Mouse (Mus musculus): Measurements from ENCODE around the gene Litaf. TPM values are rescaled to one million over a fixed set of nuclear protein-coding genes. Genes with fewer than 3 reads are reported as not detected.

The Litaf gene
- total and polyA plus RNA-seq, 2 experiments from 2014 or later: 28.2 to 31.6 TPM

- no peak overlapping the region for H3K4me3 ChIP-seq (ENCODE audit: low read length)
- DNase-seq (ENCODE audit: low spot score) (no peak), ATAC-seq (no peak)
- H3K27ac ChIP-seq: no peak overlapping the region
- TF ChIP-seq CTCF (IDR thresholded peaks at IDR 0.05; ENCODE audit: low read depth): no peak
- H3K9ac ChIP-seq (replicated peaks; ENCODE audit: low read length): no peak overlapping the region
- H3K36me3 ChIP-seq (ENCODE audit: insufficient read depth, low read length): no peaks in the 10 kb centered on the region
- WGBS: 61% methylated on average over 7 of the region's 7 CpGs
- H3K9me3 ChIP-seq (ENCODE audit: low read length): no peaks in the 10 kb centered on the region
- H3K4me1 ChIP-seq (ENCODE audit: insufficient read depth, low read length): no peaks in the 10 kb centered on the region
- no peaks in the 10 kb centered on the region for H3K27me3 ChIP-seq (ENCODE audit: insufficient read depth, low read length)
- H3K4me2 ChIP-seq (ENCODE audit: low read depth, low read length): no peak overlapping the region
These were observed 120.4 kb downstream of the Litaf start for GRCm38 (mm10) chr16:10945381-10946127.

DNA sequence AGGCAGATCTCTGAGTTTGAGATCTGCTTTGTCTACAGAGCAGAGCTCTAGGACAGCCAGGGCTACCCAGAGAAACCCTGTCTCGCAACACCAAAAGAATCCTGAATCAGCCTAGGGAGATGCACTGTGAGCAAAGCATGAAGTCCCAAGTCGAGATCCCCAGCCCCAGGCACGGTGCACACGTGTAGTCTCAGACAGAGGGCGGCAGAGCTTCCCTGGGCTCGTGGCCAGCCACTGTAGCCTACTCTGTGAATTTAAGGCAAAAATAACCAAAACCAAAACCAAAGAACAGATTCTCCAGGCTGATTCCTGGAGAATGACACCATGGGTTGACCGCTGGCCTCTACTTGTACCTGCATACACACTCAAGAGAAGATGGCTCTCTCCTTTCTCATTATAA lies 121.4 kb downstream of the Litaf start:
- no peak overlapping the region for H3K4me2 ChIP-seq (ENCODE audit: low read depth, low read length)
- TF ChIP-seq CTCF (IDR thresholded peaks at IDR 0.05; ENCODE audit: low read depth): peak; percentile 16; the same call in 1 of the 2 replicates
- WGBS: 70% methylated on average over 7 of the region's 7 CpGs
- H3K9ac ChIP-seq (replicated peaks; ENCODE audit: low read length): no peak overlapping the region
- H3K4me1 ChIP-seq (ENCODE audit: insufficient read depth, low read length): no peaks in the 10 kb centered on the region
- H3K4me3 ChIP-seq (ENCODE audit: low read length): no peak overlapping the region
- no peaks in the 10 kb centered on the region for H3K9me3 ChIP-seq (ENCODE audit: low read length)
- DNase-seq (ENCODE audit: low spot score): no peak
- no peak for ATAC-seq
- H3K27ac ChIP-seq: no peak overlapping the region
- no peaks in the 10 kb centered on the region for H3K27me3 ChIP-seq (ENCODE audit: insufficient read depth, low read length)
- H3K36me3 ChIP-seq (ENCODE audit: insufficient read depth, low read length): no peaks in the 10 kb centered on the region

DNA sequence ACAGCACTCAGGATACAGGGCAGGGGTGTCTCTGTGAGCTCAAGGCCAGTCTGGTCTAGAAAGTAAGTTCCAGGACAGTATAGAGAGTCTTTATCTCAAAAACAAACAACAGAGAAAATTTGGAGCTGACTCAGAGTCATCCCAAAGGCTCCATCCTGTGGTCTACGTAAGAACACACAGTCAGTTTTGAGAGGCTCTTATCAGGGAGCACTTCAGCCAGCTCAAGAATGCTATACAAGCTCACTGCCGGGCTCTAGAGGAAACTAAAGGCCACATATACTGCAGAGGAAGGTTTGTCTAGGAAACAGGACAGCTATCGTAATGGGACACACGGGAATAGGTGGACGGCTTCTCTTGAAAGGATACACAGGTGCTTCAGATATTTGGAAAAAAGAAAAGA lies 122.7 kb downstream of the Litaf start:
- Histone ChIP-seq H3K36me3 (ENCODE audit: insufficient read depth, low read length) (no peaks in the 10 kb centered on the region), H3K4me1 (ENCODE audit: insufficient read depth, low read length) (no peaks in the 10 kb centered on the region), H3K4me2 (ENCODE audit: low read depth, low read length) (no peak overlapping the region), H3K9ac (replicated peaks; ENCODE audit: low read length) (no peak overlapping the region), H3K27ac (no peak overlapping the region), H3K4me3 (ENCODE audit: low read length) (no peak overlapping the region), H3K27me3 (ENCODE audit: insufficient read depth, low read length) (no peaks in the 10 kb centered on the region), H3K9me3 (ENCODE audit: low read length) (no peaks in the 10 kb centered on the region)
- no peak for ATAC-seq
- 73% methylated on average over 5 of the region's 5 CpGs for WGBS
- no peak for DNase-seq (ENCODE audit: low spot score)
- TF ChIP-seq CTCF (IDR thresholded peaks at IDR 0.05; ENCODE audit: low read depth): 0 out of 2 replicates have a peak, but pooled peaks have one; percentile 19

GRCm38 (mm10) chr16:10940661-10941060 lies 125.3 kb downstream of the Litaf start:
- 82% methylated on average over 2 of the region's 2 CpGs for WGBS
- Histone ChIP-seq H3K27ac (no peak overlapping the region), H3K4me2 (ENCODE audit: low read depth, low read length) (no peak overlapping the region), H3K27me3 (ENCODE audit: insufficient read depth, low read length) (no peaks in the 10 kb centered on the region), H3K9me3 (ENCODE audit: low read length) (no peaks in the 10 kb centered on the region), H3K9ac (replicated peaks; ENCODE audit: low read length) (no peak overlapping the region), H3K4me3 (ENCODE audit: low read length) (no peak overlapping the region), H3K4me1 (ENCODE audit: insufficient read depth, low read length) (no peaks in the 10 kb centered on the region), H3K36me3 (ENCODE audit: insufficient read depth, low read length) (no peaks in the 10 kb centered on the region)
- no peak for ATAC-seq
- DNase-seq (ENCODE audit: low spot score): no peak
- no peak for TF ChIP-seq CTCF (IDR thresholded peaks at IDR 0.05; ENCODE audit: low read depth)

DNA sequence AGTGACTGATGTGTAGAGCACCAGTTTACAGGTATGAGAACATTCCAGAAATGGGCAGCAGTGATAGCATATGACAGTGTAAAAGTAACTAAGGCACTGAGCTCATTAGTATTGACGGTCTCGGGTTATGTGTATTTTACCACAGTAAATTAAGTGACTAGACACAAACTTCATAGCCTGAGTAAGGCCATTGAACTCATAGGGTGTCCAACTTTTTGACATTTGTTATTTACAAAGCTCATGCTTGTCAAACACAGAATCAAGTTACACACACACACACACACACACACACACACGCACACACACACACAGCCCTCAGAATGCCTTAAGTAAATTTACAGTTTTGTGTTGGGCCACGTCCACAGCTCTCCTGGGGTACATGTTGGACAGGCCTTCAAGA lies 126.0 kb downstream of the Litaf start:
- no peaks in the 10 kb centered on the region for H3K9me3 ChIP-seq (ENCODE audit: low read length)
- no peak overlapping the region for H3K4me2 ChIP-seq (ENCODE audit: low read depth, low read length)
- no peak overlapping the region for H3K27ac ChIP-seq
- no peak overlapping the region for H3K9ac ChIP-seq (replicated peaks; ENCODE audit: low read length)
- no peaks in the 10 kb centered on the region for H3K27me3 ChIP-seq (ENCODE audit: insufficient read depth, low read length)
- H3K4me1 ChIP-seq (ENCODE audit: insufficient read depth, low read length): no peaks in the 10 kb centered on the region
- WGBS: 92% methylated on average over 4 of the region's 4 CpGs
- no peak for ATAC-seq
- no peak for DNase-seq (ENCODE audit: low spot score)
- no peak overlapping the region for H3K4me3 ChIP-seq (ENCODE audit: low read length)
- H3K36me3 ChIP-seq (ENCODE audit: insufficient read depth, low read length): no peaks in the 10 kb centered on the region
- no peak for TF ChIP-seq CTCF (IDR thresholded peaks at IDR 0.05; ENCODE audit: low read depth)

GRCm38 (mm10) chr16:10937497-10937896 lies 128.5 kb downstream of the Litaf start:
- no peaks in the 10 kb centered on the region for H3K36me3 ChIP-seq (ENCODE audit: insufficient read depth, low read length)
- no peak overlapping the region for H3K4me2 ChIP-seq (ENCODE audit: low read depth, low read length)
- no peak for TF ChIP-seq CTCF (IDR thresholded peaks at IDR 0.05; ENCODE audit: low read depth)
- H3K27me3 ChIP-seq (ENCODE audit: insufficient read depth, low read length): no peaks in the 10 kb centered on the region
- H3K4me3 ChIP-seq (ENCODE audit: low read length): no peak overlapping the region
- no peak overlapping the region for H3K9ac ChIP-seq (replicated peaks; ENCODE audit: low read length)
- H3K27ac ChIP-seq: no peak overlapping the region
- H3K9me3 ChIP-seq (ENCODE audit: low read length): no peaks in the 10 kb centered on the region
- DNase-seq (ENCODE audit: low spot score): no peak
- WGBS: 83% methylated on average over 11 of the region's 11 CpGs
- H3K4me1 ChIP-seq (ENCODE audit: insufficient read depth, low read length): no peaks in the 10 kb centered on the region
- ATAC-seq: no peak

GRCm38 (mm10) chr16:10936700-10937319 lies 129.1 kb downstream of the Litaf start:
- ATAC-seq (no peak), DNase-seq (ENCODE audit: low spot score) (no peak)
- no peaks in the 10 kb centered on the region for H3K36me3 ChIP-seq (ENCODE audit: insufficient read depth, low read length)
- no peak for TF ChIP-seq CTCF (IDR thresholded peaks at IDR 0.05; ENCODE audit: low read depth)
- H3K4me1 ChIP-seq (ENCODE audit: insufficient read depth, low read length): no peaks in the 10 kb centered on the region
- no peaks in the 10 kb centered on the region for H3K9me3 ChIP-seq (ENCODE audit: low read length)
- H3K27ac ChIP-seq: no peak overlapping the region
- no peak overlapping the region for H3K4me2 ChIP-seq (ENCODE audit: low read depth, low read length)
- 19% methylated on average over 5 of the region's 5 CpGs for WGBS
- no peaks in the 10 kb centered on the region for H3K27me3 ChIP-seq (ENCODE audit: insufficient read depth, low read length)
- no peak overlapping the region for H3K9ac ChIP-seq (replicated peaks; ENCODE audit: low read length)
- no peak overlapping the region for H3K4me3 ChIP-seq (ENCODE audit: low read length)

All from hindbrain, postnatal 0 days (tissue).